Mouse (Mus musculus): ENCODE data around the gene Ago1. TPM values are rescaled to one million over a fixed set of nuclear protein-coding genes. Genes with fewer than 3 reads are reported as not detected.

Ago1 gene
- polyA plus RNA-seq, 1 experiment from 2014 or later, result 18.4 TPM

GRCm38 (mm10) chr4:126467721-126468284 lies 580 bp downstream of the Ago1 start:
- WGBS, result under 1% methylated on average over 25 of the region's 25 CpGs
- H3K4me2 ChIP-seq (replicated peaks), result peak overlapping the region; percentile 74
- H3K9me3 ChIP-seq, result no peaks in the 10 kb centered on the region
- H3K9ac ChIP-seq, result peak overlapping the region; percentile 97
- H3K27ac ChIP-seq, result peak overlapping the region; percentile 93
- H3K36me3 ChIP-seq, result no peaks in the 10 kb centered on the region; the same call in 1 of the 2 replicates
- peaks cover 41% of the 10 kb centered on the region for H3K4me1 ChIP-seq
- peak overlapping the region; percentile 94 for H3K4me3 ChIP-seq
- H3K27me3 ChIP-seq (replicated peaks), result no peaks in the 10 kb centered on the region
- ATAC-seq (ENCODE audit: low FRiP score, low read depth), result peak; percentile 58

DNA sequence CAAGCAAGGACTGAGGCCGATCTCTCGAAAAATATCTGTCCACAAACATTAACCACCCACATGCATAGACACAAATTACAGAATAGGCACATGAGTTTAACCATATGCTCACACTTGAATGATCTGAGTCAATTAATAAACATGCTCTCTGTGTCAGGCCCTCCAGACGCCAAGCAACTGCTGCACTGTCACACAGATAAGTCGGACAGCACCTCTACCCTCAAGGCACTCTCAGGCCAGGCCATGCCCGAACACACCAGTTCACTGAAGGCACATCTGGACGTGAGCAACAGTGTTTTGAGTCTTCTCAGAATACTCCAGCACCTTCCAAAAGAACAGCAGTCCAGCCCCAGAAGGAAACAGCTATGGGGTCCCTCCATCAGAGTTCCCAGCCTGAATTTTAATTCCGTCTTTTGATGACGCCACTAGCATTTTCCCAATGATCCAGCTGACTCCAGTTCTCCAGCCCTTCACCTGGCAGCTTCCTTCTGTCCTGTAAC lies 2.1 kb downstream of the Ago1 start:
- ATAC-seq (ENCODE audit: low FRiP score, low read depth), result no peak

GRCm38 (mm10) chr4:126465843-126466242 lies 2.5 kb downstream of the Ago1 start:
- no peaks in the 10 kb centered on the region for H3K27me3 ChIP-seq (replicated peaks)
- H3K4me2 ChIP-seq (replicated peaks), result peak overlapping the region; percentile 74
- peaks cover 47% of the 10 kb centered on the region for H3K4me1 ChIP-seq
- peak overlapping the region; percentile 94 for H3K4me3 ChIP-seq
- H3K27ac ChIP-seq, result peak overlapping the region; percentile 93
- peaks cover 2% of the 10 kb centered on the region; the same call in 1 of the 2 replicates for H3K36me3 ChIP-seq
- WGBS, result 3% methylated on average over 8 of the region's 8 CpGs
- H3K9me3 ChIP-seq, result no peaks in the 10 kb centered on the region
- peak; percentile 74 for ATAC-seq (ENCODE audit: low FRiP score, low read depth)
- H3K9ac ChIP-seq, result peak overlapping the region; percentile 97

More for the DNA sequence above, 2.1 kb downstream of the Ago1 start:
- Histone ChIP-seq H3K27me3 (replicated peaks) (no peaks in the 10 kb centered on the region), H3K27ac (peak overlapping the region; percentile 93), H3K9ac (peak overlapping the region; percentile 97), H3K36me3 (no peaks in the 10 kb centered on the region; the same call in 1 of the 2 replicates), H3K4me2 (replicated peaks) (peak overlapping the region; percentile 74), H3K4me1 (peaks cover 47% of the 10 kb centered on the region), H3K4me3 (peak overlapping the region; percentile 94), H3K9me3 (no peaks in the 10 kb centered on the region)
- WGBS, result 14% methylated on average over 8 of the region's 8 CpGs

DNA sequence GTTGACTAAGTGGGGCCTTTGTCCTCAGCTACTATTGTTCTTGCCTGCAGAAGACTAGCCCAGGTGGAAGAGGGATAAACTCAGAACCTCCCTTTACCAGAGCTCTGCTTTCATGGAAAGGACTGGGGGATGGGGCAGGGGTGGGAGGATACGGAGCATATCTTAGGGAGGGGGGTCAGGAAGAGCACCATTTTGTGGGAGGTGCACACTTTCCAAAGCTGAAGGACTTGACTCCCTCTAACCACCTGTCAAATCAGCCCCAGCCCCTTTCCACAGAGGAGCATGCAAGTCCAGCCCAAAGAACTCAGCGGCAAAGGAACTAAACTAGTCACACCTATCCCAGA lies 3.5 kb downstream of the Ago1 start:
- Histone ChIP-seq H3K4me3 (peak overlapping the region; percentile 94), H3K27ac (peak overlapping the region; percentile 93), H3K36me3 (peaks cover 12% of the 10 kb centered on the region), H3K4me1 (peaks cover 47% of the 10 kb centered on the region), H3K9ac (peak overlapping the region; percentile 97), H3K9me3 (no peaks in the 10 kb centered on the region), H3K27me3 (replicated peaks) (no peaks in the 10 kb centered on the region), H3K4me2 (replicated peaks) (peak overlapping the region; percentile 74)
- ATAC-seq (ENCODE audit: low FRiP score, low read depth), result no peak
- WGBS, result 7% methylated on average over 2 of the region's 2 CpGs

DNA sequence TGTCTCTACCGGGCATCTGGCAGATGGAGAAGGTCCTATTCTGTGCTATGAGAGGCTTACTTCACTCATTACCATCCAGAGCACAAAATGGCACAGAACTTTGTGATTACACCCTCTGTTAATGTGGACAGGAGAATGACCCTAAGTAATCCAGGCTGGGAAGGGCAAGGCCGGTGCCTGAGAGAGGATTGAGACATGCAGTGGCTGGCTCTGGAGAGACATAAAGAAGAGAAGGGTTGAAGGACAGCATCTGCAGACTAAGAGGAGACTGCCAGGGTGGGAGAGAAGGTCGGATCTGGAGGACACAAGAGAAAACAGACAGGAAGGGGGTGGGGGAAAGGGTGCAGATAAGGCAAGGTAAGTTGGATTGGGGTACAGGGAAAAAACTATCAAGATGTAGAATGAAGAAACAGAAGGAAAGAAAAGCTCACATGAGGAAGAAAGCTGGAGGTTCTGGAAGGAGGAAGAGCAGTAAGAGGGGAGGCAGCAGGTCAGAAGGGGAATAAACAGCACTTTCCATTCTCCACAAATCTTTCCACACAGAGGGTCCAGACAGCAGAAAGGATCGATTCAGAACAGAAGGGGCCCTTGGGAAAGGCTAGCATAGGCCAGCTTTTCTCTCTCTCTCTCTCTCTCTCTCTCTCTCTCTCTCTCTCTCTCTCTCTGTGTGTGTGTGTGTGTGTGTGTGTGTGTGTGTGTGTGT lies 4.0 kb downstream of the Ago1 start:
- peaks cover 47% of the 10 kb centered on the region for H3K4me1 ChIP-seq
- 11% methylated on average over 4 of the region's 4 CpGs for WGBS

GRCm38 (mm10) chr4:126455441-126455840 lies 12.9 kb downstream of the Ago1 start:
- Histone ChIP-seq H3K27ac (no peak overlapping the region), H3K9me3 (no peaks in the 10 kb centered on the region), H3K27me3 (replicated peaks) (no peaks in the 10 kb centered on the region), H3K36me3 (peaks cover 97% of the 10 kb centered on the region), H3K4me3 (no peak overlapping the region), H3K9ac (no peak overlapping the region), H3K4me1 (no peaks in the 10 kb centered on the region), H3K4me2 (replicated peaks) (no peak overlapping the region)
- ATAC-seq (ENCODE audit: low FRiP score, low read depth), result no peak
- WGBS, result 92% methylated on average over 7 of the region's 7 CpGs

More for the DNA sequence above, 4.0 kb downstream of the Ago1 start:
- no peaks in the 10 kb centered on the region for H3K27me3 ChIP-seq (replicated peaks)
- no peak for ATAC-seq (ENCODE audit: low FRiP score, low read depth)
- H3K9ac ChIP-seq, result peak overlapping the region; percentile 47
- no peaks in the 10 kb centered on the region for H3K9me3 ChIP-seq
- peak overlapping the region; percentile 94 for H3K4me3 ChIP-seq
- peak overlapping the region; percentile 93 for H3K27ac ChIP-seq
- peaks cover 17% of the 10 kb centered on the region for H3K36me3 ChIP-seq
- H3K4me2 ChIP-seq (replicated peaks), result peak overlapping the region; percentile 74

DNA sequence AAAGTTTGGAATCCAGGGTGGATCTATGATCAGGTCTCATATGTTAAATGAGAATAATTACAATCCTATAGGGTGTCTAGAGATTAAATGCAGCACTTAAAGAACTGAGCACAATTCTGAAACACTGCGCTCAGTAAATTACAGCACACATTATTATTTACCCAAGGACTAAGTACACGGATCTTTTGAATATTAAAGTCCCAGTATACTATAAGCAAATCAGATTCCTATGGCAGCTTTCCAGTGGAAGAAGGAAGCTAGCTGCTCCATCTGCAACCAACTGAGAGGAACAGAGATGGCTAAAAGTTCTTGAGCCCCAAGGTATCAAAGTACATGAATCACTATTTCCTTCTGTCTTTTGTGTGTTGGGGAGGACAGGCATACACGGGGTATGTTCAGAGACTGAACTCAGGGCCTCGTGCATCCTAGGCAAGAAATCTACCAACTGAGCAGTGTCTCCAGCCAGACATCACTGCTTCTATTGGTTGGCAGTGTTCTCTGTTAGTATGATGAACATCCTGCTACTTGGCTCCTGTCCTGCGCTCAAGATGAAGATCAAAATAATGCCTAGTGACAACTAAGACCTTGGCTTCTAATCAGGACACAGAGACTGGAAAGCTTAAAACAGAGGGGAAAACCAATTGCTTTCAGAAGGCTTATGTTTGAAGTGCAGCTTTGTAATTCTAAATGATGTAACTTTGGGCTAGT lies 13.7 kb downstream of the Ago1 start:
- no peaks in the 10 kb centered on the region for H3K4me1 ChIP-seq
- no peaks in the 10 kb centered on the region for H3K27me3 ChIP-seq (replicated peaks)
- no peak for ATAC-seq (ENCODE audit: low FRiP score, low read depth)
- no peak overlapping the region for H3K4me3 ChIP-seq
- no peak overlapping the region for H3K27ac ChIP-seq
- H3K9me3 ChIP-seq, result no peaks in the 10 kb centered on the region
- peaks cover 94% of the 10 kb centered on the region for H3K36me3 ChIP-seq
- H3K9ac ChIP-seq, result no peak overlapping the region
- WGBS, result 95% methylated on average over 5 of the region's 5 CpGs
- H3K4me2 ChIP-seq (replicated peaks), result no peak overlapping the region

DNA sequence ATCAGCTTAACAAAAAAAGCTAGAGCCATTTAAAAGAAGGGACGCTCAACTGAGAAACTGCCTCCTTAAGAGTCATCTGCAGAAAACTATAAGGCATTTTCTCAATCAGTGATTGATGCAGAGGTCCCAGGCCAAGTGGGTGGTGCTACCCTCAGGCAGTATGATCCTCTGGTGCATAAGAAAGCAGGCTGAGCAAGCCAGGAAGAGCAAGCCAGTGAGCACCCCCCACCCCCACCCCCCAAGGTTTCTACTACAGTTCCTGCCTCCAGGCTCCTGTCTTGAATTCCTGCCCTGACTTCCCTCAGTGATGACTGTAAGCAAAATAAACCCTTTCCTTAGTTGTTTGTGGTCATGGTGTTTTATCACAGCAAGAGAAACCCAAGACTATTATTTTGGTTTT lies 18.1 kb downstream of the Ago1 start:
- Histone ChIP-seq H3K36me3 (peaks cover 88% of the 10 kb centered on the region), H3K4me1 (no peaks in the 10 kb centered on the region), H3K9ac (no peak overlapping the region), H3K27me3 (replicated peaks) (no peaks in the 10 kb centered on the region), H3K4me3 (no peak overlapping the region), H3K4me2 (replicated peaks) (no peak overlapping the region), H3K27ac (no peak overlapping the region), H3K9me3 (no peaks in the 10 kb centered on the region)
- ATAC-seq (ENCODE audit: low FRiP score, low read depth), result no peak
- 78% methylated on average over 1 of the region's 1 CpGs for WGBS

- no peaks in the 10 kb centered on the region for H3K27me3 ChIP-seq (replicated peaks)
- 87% methylated on average over 7 of the region's 7 CpGs for WGBS
- peaks cover 82% of the 10 kb centered on the region for H3K36me3 ChIP-seq
- ATAC-seq (ENCODE audit: low FRiP score, low read depth), result no peak
- no peaks in the 10 kb centered on the region for H3K4me1 ChIP-seq
- H3K4me2 ChIP-seq (replicated peaks), result no peak overlapping the region
- no peak overlapping the region for H3K27ac ChIP-seq
- H3K9me3 ChIP-seq, result no peaks in the 10 kb centered on the region
- H3K9ac ChIP-seq, result no peak overlapping the region
- no peak overlapping the region for H3K4me3 ChIP-seq
Observed at GRCm38 (mm10) chr4:126447126-126447525, 21.3 kb downstream of the Ago1 start.

GRCm38 (mm10) chr4:126444528-126444927 lies 23.9 kb downstream of the Ago1 start:
- H3K36me3 ChIP-seq, result peaks cover 87% of the 10 kb centered on the region

DNA sequence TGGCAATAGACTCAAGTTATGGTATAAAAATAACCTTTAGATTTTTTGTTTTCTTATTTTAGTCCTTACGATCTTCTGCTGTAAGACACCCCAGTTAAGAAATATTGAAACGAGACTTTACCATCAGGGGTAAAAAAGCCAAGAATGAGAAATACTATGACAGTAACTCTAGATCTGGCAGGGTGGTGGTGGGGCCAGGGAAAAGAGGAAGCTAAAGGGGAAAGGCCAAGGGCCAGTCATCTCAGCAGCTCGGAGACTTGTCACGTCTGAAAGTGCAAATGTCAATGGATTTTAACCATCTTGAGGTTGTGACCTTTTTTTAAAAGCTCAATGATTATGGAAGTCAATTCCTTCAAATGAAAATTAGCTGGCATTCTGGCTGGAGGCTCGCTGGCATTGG lies 30.1 kb downstream of the Ago1 start:
- no peak for ATAC-seq (ENCODE audit: low FRiP score, low read depth)
- Histone ChIP-seq H3K27me3 (replicated peaks) (no peaks in the 10 kb centered on the region), H3K9ac (no peak overlapping the region), H3K4me1 (no peaks in the 10 kb centered on the region), H3K27ac (no peak overlapping the region), H3K9me3 (no peaks in the 10 kb centered on the region), H3K4me3 (no peak overlapping the region), H3K4me2 (replicated peaks) (no peak overlapping the region), H3K36me3 (peaks cover 83% of the 10 kb centered on the region)
- WGBS, result 86% methylated on average over 5 of the region's 5 CpGs

More at GRCm38 (mm10) chr4:126444528-126444927, 23.9 kb downstream of the Ago1 start:
- Histone ChIP-seq H3K4me3 (no peak overlapping the region), H3K4me2 (replicated peaks) (no peak overlapping the region), H3K27ac (no peak overlapping the region), H3K9ac (no peak overlapping the region), H3K27me3 (replicated peaks) (no peaks in the 10 kb centered on the region), H3K9me3 (no peaks in the 10 kb centered on the region), H3K4me1 (no peaks in the 10 kb centered on the region)
- ATAC-seq (ENCODE audit: low FRiP score, low read depth), result no peak
- WGBS, result 92% methylated on average over 3 of the region's 3 CpGs

DNA sequence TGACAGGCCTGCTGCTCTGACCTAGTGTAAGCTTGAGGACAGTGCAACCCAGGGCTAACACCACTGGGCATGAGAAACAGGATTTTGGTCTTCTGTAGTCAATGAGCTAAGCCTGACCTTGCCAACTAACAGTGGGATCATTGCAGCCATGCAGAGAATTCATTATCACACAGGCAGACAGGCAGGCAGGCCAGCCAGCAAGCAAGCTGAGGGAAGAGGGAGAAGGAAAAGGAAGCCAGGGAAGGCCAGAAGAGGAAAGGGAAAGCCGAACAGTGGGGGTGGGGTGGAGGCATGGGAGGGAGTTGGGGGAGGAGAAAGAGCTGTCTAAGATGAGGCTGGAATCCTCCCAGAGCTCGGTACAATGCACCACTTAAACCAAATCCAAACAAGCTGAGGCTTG lies 32.1 kb downstream of the Ago1 start:
- WGBS, result 76% methylated on average over 2 of the region's 2 CpGs
- ATAC-seq (ENCODE audit: low FRiP score, low read depth), result no peak
- H3K4me1 ChIP-seq, result no peaks in the 10 kb centered on the region
- peaks cover 65% of the 10 kb centered on the region for H3K36me3 ChIP-seq
- no peak overlapping the region for H3K9ac ChIP-seq
- no peak overlapping the region for H3K4me2 ChIP-seq (replicated peaks)
- H3K27ac ChIP-seq, result no peak overlapping the region
- no peaks in the 10 kb centered on the region for H3K27me3 ChIP-seq (replicated peaks)
- H3K9me3 ChIP-seq, result no peaks in the 10 kb centered on the region
- no peak overlapping the region for H3K4me3 ChIP-seq

All from neural tube, embryonic 12.5 days (tissue).